Mouse (Mus musculus): ENCODE measurements at regions not wholly inside any gene's neighbourhood (a gene's known extent, or its start where the extent isn't known, plus 50 kb on each side); places are given as distances from the start of the nearest gene placed in this dataset.

GRCm38 (mm10) chr7:136814751-136815150, 79.7 kb upstream of the Mgmt start:
- TF ChIP-seq POLR2A (IDR thresholded peaks at IDR 0.05; ENCODE audit: extremely low read depth, insufficient read depth, low read length) (no peak), CTCF (IDR thresholded peaks at IDR 0.05; ENCODE audit: low read depth, low read length) (no peak)
